Mouse (Mus musculus) neural tube, embryonic 15.5 days (tissue): ENCODE results near the gene Ms4a7. TPM values are rescaled to one million over a fixed set of nuclear protein-coding genes. Genes with fewer than 3 reads are reported as not detected.

Experiments used
- ATAC-seq: fragments of 200-750 bp; cut with Nextera tagmentation; 2 replicates; pipeline ENCODE4 v1.8.0; 2017; ENCODE audit warnings: mild to moderate bottlenecking, moderate TSS enrichment, moderate library complexity; ENCODE audit not compliant: low FRiP score
- H3K27ac ChIP-seq: fragments of 300-500 bp; sonication (generic); replicated peaks from 2 replicates; pipeline ENCODE4 v1.5.1; 2015; ENCODE audit warnings: mild to moderate bottlenecking, inconsistent platforms
- H3K27me3 ChIP-seq: fragments of 300-500 bp; sonication (generic); replicated peaks from 2 replicates; pipeline ENCODE4 v1.6.1; 2015; ENCODE audit warnings: inconsistent platforms
- H3K36me3 ChIP-seq: fragments of 300-500 bp; sonication (generic); 2 replicates; pipeline ENCODE4 v1.6.1; 2015; ENCODE audit warnings: inconsistent platforms
- H3K4me1 ChIP-seq: fragments of 300-500 bp; sonication (generic); 2 replicates; pipeline ENCODE4 v1.6.1; 2015; ENCODE audit warnings: inconsistent platforms
- H3K4me2 ChIP-seq: fragments of 300-500 bp; sonication (generic); 2 replicates; pipeline ENCODE4 v1.6.1; 2015; ENCODE audit warnings: inconsistent platforms, mild to moderate bottlenecking, moderate library complexity
- H3K4me3 ChIP-seq: fragments of 300-500 bp; sonication (generic); replicated peaks from 2 replicates; pipeline ENCODE4 v1.5.1; 2015; ENCODE audit warnings: mild to moderate bottlenecking, inconsistent platforms
- H3K9ac ChIP-seq: fragments of 300-500 bp; sonication (generic); replicated peaks from 2 replicates; pipeline ENCODE4 v1.6.1; 2015; ENCODE audit warnings: mild to moderate bottlenecking, inconsistent platforms
- H3K9me3 ChIP-seq: fragments of 300-500 bp; sonication (generic); replicated peaks from 2 replicates; pipeline ENCODE4 v1.6.1; 2016; ENCODE audit warnings: inconsistent platforms
- WGBS: fragments of 180-500 bp; shearing (Covaris S2); methylation state at CpG from one replicate; pipeline ENCODE4 v1.1.7; 2015; ENCODE audit warnings: mixed read lengths; 5-methylcytosine and 5-hydroxymethylcytosine counted together
- polyA plus RNA-seq: library from polyadenylated mRNA; unstranded; fragments of >200 nt; fragmentation: Nextera tagmentation; extraction: Ambion mirVana; gene quantifications from 2 replicates; pipeline ENCODE4 v1.2.1, GENCODE M21; 2015

Ms4a7 gene
- 3.8 and 4.2 TPM in 2 replicates for polyA plus RNA-seq

DNA sequence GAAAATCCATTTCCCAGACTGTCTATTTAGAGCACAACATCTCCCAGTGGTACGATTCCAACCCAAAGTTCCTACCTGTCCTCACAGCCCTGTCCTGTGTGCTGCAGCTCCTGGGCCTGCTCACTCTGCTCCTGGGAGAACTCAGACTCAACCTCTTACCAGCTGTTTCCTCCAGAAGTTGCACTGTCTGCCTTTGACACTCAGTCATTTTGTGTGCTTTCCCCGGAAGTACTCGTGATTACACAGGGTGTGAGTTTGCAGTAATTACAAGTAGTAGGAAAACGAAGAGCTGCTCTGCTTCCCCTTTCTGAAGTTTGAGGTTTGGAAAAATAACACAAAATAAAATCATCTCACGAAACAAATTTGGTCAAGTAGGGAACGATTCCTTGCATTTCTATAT is at the start of gene Ms4a7:
Ms4a7 (minus strand) TSS at position 215 of the 400 bp plus-strand sequence.
- Histone ChIP-seq H3K9me3 (no peaks in the 10 kb centered on the region), H3K4me2 (no peak within 1 kb of the TSS), H3K27ac (no peak within 1 kb of the TSS), H3K27me3 (no peaks in the 10 kb centered on the region), H3K9ac (no peak within 1 kb of the TSS), H3K4me3 (no peak within 1 kb of the TSS), H3K4me1 (no peaks in the 10 kb centered on the region), H3K36me3 (no peaks in the 10 kb centered on the region)
- no peak for ATAC-seq
- 90% methylated on average over 6 of the region's 6 CpGs for WGBS

DNA sequence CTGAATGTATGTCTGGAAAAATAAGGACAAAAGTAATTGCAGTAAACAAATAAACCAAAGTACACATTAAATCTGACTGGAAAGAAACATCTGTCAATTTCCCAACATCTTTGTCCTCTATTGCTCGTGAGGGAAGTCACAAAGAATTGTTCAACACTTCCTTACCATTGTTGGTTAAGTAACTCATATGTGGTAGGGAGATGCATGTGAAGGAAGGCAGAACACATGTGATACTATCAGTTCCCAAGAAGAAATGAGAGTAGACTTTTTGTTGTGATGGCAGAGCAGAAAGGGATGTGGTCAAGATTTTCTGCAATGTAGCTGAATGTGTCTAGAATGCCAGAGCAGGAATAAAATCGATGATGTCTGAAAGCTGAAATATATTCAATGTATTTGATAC is 40.5 kb upstream of the Ms4a7 start:
- Histone ChIP-seq H3K4me2 (no peak overlapping the region), H3K4me3 (no peak overlapping the region), H3K36me3 (no peaks in the 10 kb centered on the region), H3K27ac (no peak overlapping the region), H3K9me3 (no peaks in the 10 kb centered on the region), H3K27me3 (no peaks in the 10 kb centered on the region), H3K9ac (no peak overlapping the region), H3K4me1 (no peaks in the 10 kb centered on the region)
- 81% methylated on average over 2 of the region's 2 CpGs for WGBS
- ATAC-seq, result no peak

DNA sequence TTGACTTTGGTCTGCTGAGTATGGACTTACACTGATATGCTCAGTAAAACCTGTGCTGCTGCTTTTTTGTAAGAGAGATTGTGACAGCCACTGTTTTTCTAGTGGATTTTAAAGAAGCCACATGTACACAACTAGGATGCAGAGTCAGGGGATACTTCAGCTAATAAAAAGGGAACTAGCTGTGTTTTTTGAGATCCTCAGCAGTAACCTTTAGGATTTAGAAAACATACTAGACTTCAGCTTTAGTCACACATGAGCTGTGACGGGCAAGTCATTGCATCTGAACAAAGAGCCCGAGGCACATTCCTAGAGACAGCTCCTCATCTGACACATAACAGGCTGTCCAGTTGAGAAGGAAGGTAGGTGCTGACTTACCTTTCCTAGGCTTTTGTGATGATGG is 39.3 kb upstream of the Ms4a7 start, which contains the start of gene Ms4a4a:
Ms4a4a (plus strand) TSS at position 251 of the 400 bp plus-strand sequence.
- WGBS, result 82% methylated on average over 2 of the region's 2 CpGs
- no peak within 1 kb of the TSS for H3K4me2 ChIP-seq
- H3K9me3 ChIP-seq, result no peaks in the 10 kb centered on the region
- ATAC-seq, result no peak
- H3K27me3 ChIP-seq, result no peaks in the 10 kb centered on the region
- H3K36me3 ChIP-seq, result no peaks in the 10 kb centered on the region
- H3K4me3 ChIP-seq, result no peak within 1 kb of the TSS
- no peak within 1 kb of the TSS for H3K27ac ChIP-seq
- H3K9ac ChIP-seq, result no peak within 1 kb of the TSS
- no peaks in the 10 kb centered on the region for H3K4me1 ChIP-seq

GRCm38 (mm10) chr19:11371181-11371580 is 35.2 kb upstream of the Ms4a7 start:
- Histone ChIP-seq H3K4me2 (no peak overlapping the region), H3K36me3 (no peaks in the 10 kb centered on the region), H3K27ac (no peak overlapping the region), H3K9ac (no peak overlapping the region), H3K9me3 (no peaks in the 10 kb centered on the region), H3K27me3 (no peaks in the 10 kb centered on the region), H3K4me3 (no peak overlapping the region), H3K4me1 (no peaks in the 10 kb centered on the region)
- no peak for ATAC-seq

- ATAC-seq, result no peak
- no peak overlapping the region for H3K4me3 ChIP-seq
These were observed 32.4 kb upstream of the Ms4a7 start for GRCm38 (mm10) chr19:11368310-11368709.

DNA sequence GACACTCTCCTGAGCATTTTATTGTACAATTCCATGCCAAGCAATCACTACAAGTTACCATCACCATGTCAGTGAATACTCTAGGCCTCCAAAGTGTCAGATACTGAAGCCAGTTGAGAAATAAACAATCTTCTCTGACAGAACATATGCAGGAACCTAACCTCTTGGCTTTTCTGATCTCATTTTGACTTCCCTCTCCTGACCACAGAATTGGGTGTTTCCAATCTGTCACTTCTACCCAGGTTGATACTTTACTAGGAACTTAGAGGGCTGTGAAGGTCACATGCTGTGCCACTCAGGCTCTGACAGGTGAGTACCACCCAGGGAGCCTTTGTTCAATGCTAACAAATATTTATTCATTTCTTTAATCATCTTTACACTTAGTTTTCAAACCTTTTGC is 26.1 kb upstream of the Ms4a7 start:
- H3K27me3 ChIP-seq, result no peaks in the 10 kb centered on the region
- no peak overlapping the region for H3K4me3 ChIP-seq
- no peak overlapping the region for H3K27ac ChIP-seq
- H3K36me3 ChIP-seq, result no peaks in the 10 kb centered on the region
- H3K9me3 ChIP-seq, result no peaks in the 10 kb centered on the region
- H3K4me2 ChIP-seq, result no peak overlapping the region
- no peaks in the 10 kb centered on the region for H3K4me1 ChIP-seq
- ATAC-seq, result no peak
- no peak overlapping the region for H3K9ac ChIP-seq

More at GRCm38 (mm10) chr19:11368310-11368709, 32.4 kb upstream of the Ms4a7 start:
- Histone ChIP-seq H3K27ac (no peak overlapping the region), H3K36me3 (no peaks in the 10 kb centered on the region), H3K9ac (no peak overlapping the region), H3K9me3 (no peaks in the 10 kb centered on the region), H3K27me3 (no peaks in the 10 kb centered on the region), H3K4me2 (no peak overlapping the region), H3K4me1 (no peaks in the 10 kb centered on the region)
- 86% methylated on average over 3 of the region's 3 CpGs for WGBS

GRCm38 (mm10) chr19:11360106-11360505 is 24.2 kb upstream of the Ms4a7 start:
- Histone ChIP-seq H3K4me1 (no peaks in the 10 kb centered on the region), H3K27me3 (no peaks in the 10 kb centered on the region), H3K9ac (no peak overlapping the region), H3K36me3 (no peaks in the 10 kb centered on the region), H3K9me3 (no peaks in the 10 kb centered on the region), H3K4me2 (no peak overlapping the region), H3K4me3 (no peak overlapping the region), H3K27ac (no peak overlapping the region)
- 63% methylated on average over 3 of the region's 3 CpGs for WGBS
- no peak for ATAC-seq

DNA sequence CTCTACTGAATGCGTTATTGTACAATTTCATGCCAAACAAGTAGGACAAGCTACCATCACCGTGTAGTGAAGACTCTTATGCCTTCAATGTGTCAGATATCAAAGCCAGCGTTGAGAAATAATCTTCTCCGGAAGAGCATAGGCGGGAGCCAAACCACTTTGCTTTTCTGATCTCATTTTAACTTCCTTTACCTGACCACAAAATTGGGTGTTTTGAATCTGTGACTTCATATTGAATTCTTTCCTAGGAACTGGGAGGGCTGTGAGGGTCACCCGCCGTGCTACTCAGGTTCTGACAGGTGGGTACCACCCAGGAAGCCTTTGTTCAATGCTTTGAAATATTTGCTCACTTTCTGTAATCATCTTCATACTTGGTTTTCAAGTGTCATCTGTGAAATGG is 19.8 kb upstream of the Ms4a7 start:
- Histone ChIP-seq H3K9ac (no peak overlapping the region), H3K9me3 (no peaks in the 10 kb centered on the region), H3K4me2 (no peak overlapping the region), H3K4me1 (no peaks in the 10 kb centered on the region), H3K27me3 (no peaks in the 10 kb centered on the region), H3K4me3 (no peak overlapping the region), H3K27ac (no peak overlapping the region), H3K36me3 (no peaks in the 10 kb centered on the region)
- ATAC-seq, result no peak
- WGBS, result 82% methylated on average over 7 of the region's 7 CpGs

DNA sequence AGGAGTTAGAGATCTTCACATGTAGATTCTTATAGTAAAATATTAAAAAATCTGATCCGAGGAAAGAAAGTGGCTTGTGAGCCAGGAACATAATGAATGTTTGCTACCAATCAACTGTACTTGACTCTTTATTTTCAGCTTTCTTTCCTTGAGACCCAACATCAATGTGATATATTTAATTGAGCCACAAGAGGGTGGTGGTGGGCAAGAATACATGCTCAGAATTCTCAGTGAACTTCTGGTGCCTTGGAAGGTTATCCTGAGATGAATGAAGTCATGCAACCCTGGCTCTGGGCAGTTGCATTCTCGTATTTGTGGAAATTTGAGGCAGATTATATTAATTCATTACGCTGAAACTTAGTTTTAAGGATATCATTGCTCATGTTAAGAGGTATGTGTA is 15.9 kb upstream of the Ms4a7 start:
- ATAC-seq, result no peak
- H3K27me3 ChIP-seq, result no peaks in the 10 kb centered on the region
- H3K4me1 ChIP-seq, result no peaks in the 10 kb centered on the region
- no peaks in the 10 kb centered on the region for H3K9me3 ChIP-seq
- no peak overlapping the region for H3K4me2 ChIP-seq
- H3K9ac ChIP-seq, result no peak overlapping the region
- H3K27ac ChIP-seq, result no peak overlapping the region
- WGBS, result 55% methylated on average over 3 of the region's 3 CpGs
- no peaks in the 10 kb centered on the region for H3K36me3 ChIP-seq
- H3K4me3 ChIP-seq, result no peak overlapping the region

- Histone ChIP-seq H3K4me2 (no peak overlapping the region), H3K27ac (no peak overlapping the region), H3K27me3 (no peaks in the 10 kb centered on the region), H3K9me3 (no peaks in the 10 kb centered on the region), H3K36me3 (no peaks in the 10 kb centered on the region), H3K9ac (no peak overlapping the region), H3K4me1 (no peaks in the 10 kb centered on the region), H3K4me3 (no peak overlapping the region)
- ATAC-seq, result no peak
- WGBS, result 64% methylated on average over 7 of the region's 7 CpGs
These were observed 13.9 kb upstream of the Ms4a7 start for GRCm38 (mm10) chr19:11349698-11350481.

GRCm38 (mm10) chr19:11343992-11344391 is 8.0 kb upstream of the Ms4a7 start:
- no peak overlapping the region for H3K4me2 ChIP-seq
- no peaks in the 10 kb centered on the region for H3K27me3 ChIP-seq
- no peak overlapping the region for H3K4me3 ChIP-seq
- no peaks in the 10 kb centered on the region for H3K36me3 ChIP-seq
- no peaks in the 10 kb centered on the region for H3K9me3 ChIP-seq
- H3K9ac ChIP-seq, result no peak overlapping the region
- no peak for ATAC-seq
- H3K4me1 ChIP-seq, result no peaks in the 10 kb centered on the region
- H3K27ac ChIP-seq, result no peak overlapping the region

GRCm38 (mm10) chr19:11343147-11343546 is 7.2 kb upstream of the Ms4a7 start:
- Histone ChIP-seq H3K4me2 (no peak overlapping the region), H3K9ac (no peak overlapping the region), H3K9me3 (no peaks in the 10 kb centered on the region), H3K36me3 (no peaks in the 10 kb centered on the region), H3K4me1 (no peaks in the 10 kb centered on the region), H3K27me3 (no peaks in the 10 kb centered on the region), H3K27ac (no peak overlapping the region), H3K4me3 (no peak overlapping the region)
- no peak for ATAC-seq
